ENCODE assay signal across 15 mouse cellular contexts in genomic region chr12:77140656-77141055, GRCm38 (mm10).
"Had no signal": no experiment of that assay in that cellular context is flagged by ENCODE, and none has a peak within 500 bp of the region (broad histone marks: within the 10 kb centered on the region; RNA-seq: fewer than 3 reads in every experiment).

No protein-coding gene starts in this region.

- H3K4me1 ChIP-seq: heart, embryonic 15.5 days; hindbrain, embryonic 10.5 days; hindbrain, embryonic 12.5 days; limb, embryonic 15.5 days had no signal

- H3K9me3 ChIP-seq: heart, embryonic 13.5 days; heart, embryonic 15.5 days; hindbrain, embryonic 10.5 days; hindbrain, embryonic 12.5 days; limb, embryonic 13.5 days; limb, embryonic 15.5 days; liver, embryonic 12.5 days had no signal

- H3K27ac ChIP-seq: gastrocnemius, adult 2 months; heart, embryonic 13.5 days; heart, embryonic 15.5 days; hindbrain, embryonic 10.5 days; hindbrain, embryonic 12.5 days; hindbrain, embryonic 14.5 days; limb, embryonic 13.5 days; limb, embryonic 15.5 days; liver, embryonic 12.5 days; liver, embryonic 14.5 days had no signal

- H3K4me2 ChIP-seq: heart, embryonic 11.5 days; heart, embryonic 13.5 days; heart, embryonic 15.5 days; hindbrain, embryonic 12.5 days; hindbrain, embryonic 14.5 days; limb, embryonic 13.5 days; limb, embryonic 15.5 days; liver, embryonic 12.5 days had no signal

- DNase-seq: gastrocnemius, postnatal 10 days; layer of hippocampus, adult 9-11 months; layer of hippocampus, postnatal 36 days; left cerebral cortex, postnatal 4 days had no signal

- H3K36me3 ChIP-seq: heart, embryonic 13.5 days; heart, embryonic 15.5 days; hindbrain, embryonic 10.5 days; hindbrain, embryonic 12.5 days; limb, embryonic 13.5 days; limb, embryonic 15.5 days; liver, embryonic 12.5 days had no signal

- H3K9ac ChIP-seq: heart, embryonic 13.5 days; heart, embryonic 15.5 days; hindbrain, embryonic 12.5 days; hindbrain, embryonic 14.5 days; limb, embryonic 13.5 days; limb, embryonic 15.5 days; liver, embryonic 12.5 days; liver, embryonic 14.5 days had no signal

- H3K27me3 ChIP-seq: heart, embryonic 13.5 days; heart, embryonic 15.5 days; hindbrain, embryonic 12.5 days; limb, embryonic 13.5 days; limb, embryonic 15.5 days; liver, embryonic 12.5 days had no signal

- H3K4me3 ChIP-seq: gastrocnemius, adult 2 months; heart, embryonic 13.5 days; heart, embryonic 15.5 days; hindbrain, embryonic 10.5 days; hindbrain, embryonic 12.5 days; limb, embryonic 13.5 days; limb, embryonic 15.5 days; liver, embryonic 12.5 days had no signal
